Mouse (Mus musculus) embryonic facial prominence, embryonic 14.5 days (tissue): ENCODE data around the gene Slc38a2. TPM values are rescaled to one million over a fixed set of nuclear protein-coding genes. Genes with fewer than 3 reads are reported as not detected.

Experiments used
- ATAC-seq: fragments of 200-750 bp; cut with Nextera tagmentation; 2 replicates; pipeline ENCODE4 v1.8.0; 2017; ENCODE audit warnings: low read depth, moderate number of reproducible peaks, moderate TSS enrichment
- DNase-seq: peaks from one replicate; pipeline ENCODE4 v3.0.0-alpha.2; 2015; ENCODE audit warnings: low spot score
- H3K27ac ChIP-seq: fragments of 300-500 bp; sonication (generic); replicated peaks from 2 replicates; pipeline ENCODE4 v1.5.1; 2014; ENCODE audit warnings: low read depth, mild to moderate bottlenecking, low read length, moderate library complexity
- H3K27me3 ChIP-seq: fragments of 300-500 bp; sonication (generic); replicated peaks from 2 replicates; pipeline ENCODE4 v1.6.1; 2014; ENCODE audit warnings: low read length; ENCODE audit not compliant: control insufficient read depth, insufficient read depth
- H3K36me3 ChIP-seq: fragments of 300-500 bp; sonication (generic); 2 replicates; pipeline ENCODE4 v1.6.1; 2014; ENCODE audit warnings: low read length, mixed read lengths; ENCODE audit not compliant: control insufficient read depth, insufficient read depth
- H3K4me1 ChIP-seq: fragments of 300-500 bp; sonication (generic); 2 replicates; pipeline ENCODE4 v1.6.1; 2014; ENCODE audit warnings: antibody characterized with exemption, low read length; ENCODE audit not compliant: control insufficient read depth, insufficient read depth
- H3K4me2 ChIP-seq: fragments of 300-500 bp; sonication (generic); 2 replicates; pipeline ENCODE4 v1.6.1; 2014; ENCODE audit warnings: low read depth, mild to moderate bottlenecking, low read length, moderate library complexity, mixed read lengths
- H3K4me3 ChIP-seq: fragments of 300-500 bp; sonication (generic); 2 replicates; pipeline ENCODE4 v1.5.1; 2014; ENCODE audit warnings: low read depth, mild to moderate bottlenecking, low read length
- H3K9ac ChIP-seq: fragments of 300-500 bp; sonication (generic); 2 replicates; pipeline ENCODE4 v1.6.1; 2014; ENCODE audit warnings: low read depth, mild to moderate bottlenecking, low read length, moderate library complexity, mixed read lengths
- H3K9me3 ChIP-seq: fragments of 300-500 bp; sonication (generic); 2 replicates; pipeline ENCODE4 v1.6.1; 2016; ENCODE audit warnings: low read length; ENCODE audit not compliant: control insufficient read depth
- WGBS: fragments of 180-500 bp; shearing (Covaris S2); extraction: QIAGEN DNeasy Blood & Tissue Kit; methylation state at CpG from one replicate; pipeline ENCODE4 v1.1.7; 2014; 5-methylcytosine and 5-hydroxymethylcytosine counted together
- polyA plus RNA-seq: library from polyadenylated mRNA; unstranded; fragments of >200 nt; fragmentation: Nextera tagmentation; extraction: Ambion mirVana; gene quantifications from 2 replicates; pipeline ENCODE4 v1.2.1, GENCODE M21; 2014

Gene Slc38a2
- polyA plus RNA-seq, 1 experiment from 2014 or later, result 147 TPM

- peak; percentile 79 for DNase-seq
- H3K36me3 ChIP-seq, result 0 out of 2 replicates have a peak, but pooled peaks cover 12% of the 10 kb centered on the region
- H3K4me2 ChIP-seq, result peak overlapping the region; percentile 94
- no peak for ATAC-seq
- peaks cover 19% of the 10 kb centered on the region for H3K4me1 ChIP-seq
- peak overlapping the region; percentile 79 for H3K4me3 ChIP-seq
- H3K9ac ChIP-seq, result peak overlapping the region; percentile 90
- 7% methylated on average over 16 of the region's 16 CpGs for WGBS
- no peaks in the 10 kb centered on the region for H3K27me3 ChIP-seq
- H3K27ac ChIP-seq, result peak overlapping the region; percentile 94
- H3K9me3 ChIP-seq, result no peaks in the 10 kb centered on the region
These were observed 59.1 kb downstream of the Slc38a2 start for GRCm38 (mm10) chr15:96640291-96640985.

GRCm38 (mm10) chr15:96639630-96640029, 59.9 kb downstream of the Slc38a2 start:
- 66% methylated on average over 8 of the region's 8 CpGs for whole genome bisulfite sequencing
- peak overlapping the region; percentile 90; the same call in 1 of the 2 replicates for H3K9ac ChIP-seq
- H3K4me2 ChIP-seq, result peak overlapping the region; percentile 94
- 0 out of 2 replicates have a peak, but pooled peaks cover 12% of the 10 kb centered on the region for H3K36me3 ChIP-seq
- no peak for DNase-seq
- no peak overlapping the region; the same call in 1 of the 2 replicates for H3K27ac ChIP-seq
- no peaks in the 10 kb centered on the region for H3K9me3 ChIP-seq
- peak overlapping the region; percentile 79 for H3K4me3 ChIP-seq
- H3K4me1 ChIP-seq, result peaks cover 19% of the 10 kb centered on the region
- H3K27me3 ChIP-seq, result no peaks in the 10 kb centered on the region
- no peak for ATAC-seq

GRCm38 (mm10) chr15:96638656-96639055, 60.9 kb downstream of the Slc38a2 start:
- H3K36me3 ChIP-seq, result 0 out of 2 replicates have a peak, but pooled peaks cover 12% of the 10 kb centered on the region
- ATAC-seq, result no peak
- H3K9ac ChIP-seq, result no peak overlapping the region
- DNase-seq, result no peak
- 48% methylated on average over 2 of the region's 2 CpGs for WGBS
- peak overlapping the region; percentile 49; the same call in 1 of the 2 replicates for H3K27ac ChIP-seq
- H3K9me3 ChIP-seq, result no peaks in the 10 kb centered on the region
- H3K4me1 ChIP-seq, result peaks cover 19% of the 10 kb centered on the region
- 0 out of 2 replicates have a peak overlapping the region, but pooled peaks have one; percentile 0 for H3K4me2 ChIP-seq
- no peak overlapping the region for H3K4me3 ChIP-seq
- H3K27me3 ChIP-seq, result no peaks in the 10 kb centered on the region

GRCm38 (mm10) chr15:96638173-96638572, 61.4 kb downstream of the Slc38a2 start:
- Histone ChIP-seq H3K4me1 (peaks cover 19% of the 10 kb centered on the region), H3K36me3 (0 out of 2 replicates have a peak, but pooled peaks cover 12% of the 10 kb centered on the region), H3K4me3 (no peak overlapping the region), H3K4me2 (0 out of 2 replicates have a peak overlapping the region, but pooled peaks have one; percentile 0), H3K9me3 (no peaks in the 10 kb centered on the region), H3K27me3 (no peaks in the 10 kb centered on the region), H3K27ac (0 out of 2 replicates have a peak overlapping the region, but pooled peaks have one; percentile 39), H3K9ac (no peak overlapping the region)
- 41% methylated on average over 10 of the region's 10 CpGs for WGBS
- ATAC-seq (no peak), DNase-seq (peak; percentile 73)

Other genes with a start within 250 kb of the Slc38a2 start
- gene Scaf11, start 238.9 kb downstream of the Slc38a2 start, polyA plus RNA-seq, result 80.3 and 83.9 TPM in 2 replicates
- 46.1 and 56.2 TPM in 2 replicates for gene Slc38a1, start 56.8 kb downstream of the Slc38a2 start, polyA plus RNA-seq